Mouse (Mus musculus) gastrocnemius, postnatal 14 days (tissue): Measurements from ENCODE around the gene Col4a1. TPM values are rescaled to one million over a fixed set of nuclear protein-coding genes. Genes with fewer than 3 reads are reported as not detected.

ENCODE experiments used
- DNase-seq: peaks from one replicate; pipeline ENCODE4 v3.0.0; 2021; ENCODE audit warnings: mixed read lengths
- intact Hi-C: fragments of 180-260 bp; cut with DNase I; formaldehyde crosslinking; loops from one replicate; pipeline ENCODE4 v1.15.1; 2025; ENCODE audit warnings: low total_unique reads
- total RNA-seq, 2 experiments: library from RNA; stranded (reverse); gene quantifications; 2 replicates each; pipeline ENCODE4 v1.2.3; 2021

The Col4a1 gene
- total RNA-seq, 2 experiments from 2014 or later, result 636 to 736 TPM

DNA sequence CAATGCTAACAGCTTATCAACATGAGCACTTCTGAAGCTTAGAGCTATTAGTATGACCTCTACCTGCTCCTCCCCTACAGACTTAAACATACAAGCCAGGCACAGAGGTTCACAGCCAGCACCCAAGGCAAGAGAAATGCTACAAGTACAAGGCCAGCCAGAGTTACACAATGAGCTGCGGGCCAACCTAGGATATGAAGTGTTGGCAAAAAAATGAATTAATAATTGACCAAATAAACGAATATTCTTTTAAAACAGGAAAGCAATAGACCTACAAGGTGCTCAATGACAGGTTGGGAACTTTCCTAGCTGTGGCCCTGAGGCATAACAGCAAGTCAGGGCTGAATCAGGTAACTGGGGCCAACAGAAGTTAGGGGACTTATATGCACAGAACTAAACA lies 58.1 kb downstream of the Col4a1 start:
- intact Hi-C loops, result loop anchor here (5.0 kb wide), 1 partner anchor 138 kb away; no protein-coding TSS in a partner anchor
- DNase-seq, result no peak

- DNase-seq, result peak; percentile 79
- intact Hi-C loops, result loop anchor here (5.0 kb wide), 1 partner anchor 139 kb away; no protein-coding TSS in a partner anchor
Observed at GRCm38 (mm10) chr8:11253556-11253955, 59.1 kb downstream of the Col4a1 start.

- DNase-seq, result no peak
- intact Hi-C loops, result loop anchor here (5.0 kb wide), 1 partner anchor 139 kb away; no protein-coding TSS in a partner anchor
Observed at GRCm38 (mm10) chr8:11253041-11253440, 59.6 kb downstream of the Col4a1 start.

GRCm38 (mm10) chr8:11252235-11252774 lies 60.3 kb downstream of the Col4a1 start:
- no peak for DNase-seq

DNA sequence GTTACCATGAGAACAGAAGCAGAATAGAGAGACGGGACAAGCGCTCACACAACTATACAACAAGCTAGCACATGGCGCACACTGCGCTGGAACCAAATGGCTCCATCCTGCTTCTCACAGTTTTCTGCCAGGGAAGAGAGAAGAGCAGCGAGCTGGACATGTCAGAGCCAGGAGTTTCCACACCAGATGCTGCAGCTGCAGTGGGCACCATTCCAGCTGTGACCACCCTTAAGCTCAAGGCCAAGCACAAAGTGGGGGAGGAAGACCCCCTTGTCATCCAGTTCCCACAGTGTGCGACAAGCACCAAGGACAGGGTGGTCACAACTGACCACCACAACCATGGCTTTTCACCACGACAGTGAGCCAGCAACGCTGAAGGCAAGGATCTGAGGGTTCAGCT lies 62.5 kb downstream of the Col4a1 start:
- DNase-seq, result peak; percentile 38

More at GRCm38 (mm10) chr8:11252235-11252774, 60.3 kb downstream of the Col4a1 start:
- intact Hi-C loops, result loop anchor here (5.0 kb wide), 1 partner anchor 140 kb away; no protein-coding TSS in a partner anchor

DNA sequence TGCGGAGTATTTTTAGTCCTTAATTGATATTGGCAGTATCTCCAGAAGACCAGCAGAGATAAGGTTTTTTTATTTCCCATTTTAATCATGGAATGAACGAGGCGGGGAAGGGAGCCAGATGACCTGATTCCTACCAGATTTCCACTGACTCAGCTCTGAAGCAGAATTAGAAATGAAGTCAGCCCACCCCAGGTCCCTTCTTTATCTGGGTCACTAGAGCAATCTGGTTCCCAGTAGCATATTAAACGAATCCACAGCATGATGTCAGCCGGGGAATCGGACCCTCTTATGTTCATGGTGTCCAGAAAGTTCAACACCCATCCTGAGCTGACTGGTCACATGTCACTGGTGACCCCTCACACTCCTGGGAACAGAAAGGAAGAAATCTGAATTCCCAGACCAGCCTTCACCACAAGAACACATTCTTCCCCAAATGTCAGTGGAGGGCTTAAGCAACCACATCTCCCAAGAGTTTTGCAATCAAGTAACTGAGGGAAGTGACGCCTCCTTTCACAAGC lies 63.0 kb downstream of the Col4a1 start:
- intact Hi-C loops, result loop anchor here (5.0 to 10.0 kb wide), 2 partner anchors 143 to 235 kb away; no protein-coding TSS in a partner anchor
- DNase-seq, result peak; percentile 47

More for the DNA sequence above, 62.5 kb downstream of the Col4a1 start:
- intact Hi-C loops, result loop anchor here (5.0 kb wide), 1 partner anchor 142 kb away; no protein-coding TSS in a partner anchor

DNA sequence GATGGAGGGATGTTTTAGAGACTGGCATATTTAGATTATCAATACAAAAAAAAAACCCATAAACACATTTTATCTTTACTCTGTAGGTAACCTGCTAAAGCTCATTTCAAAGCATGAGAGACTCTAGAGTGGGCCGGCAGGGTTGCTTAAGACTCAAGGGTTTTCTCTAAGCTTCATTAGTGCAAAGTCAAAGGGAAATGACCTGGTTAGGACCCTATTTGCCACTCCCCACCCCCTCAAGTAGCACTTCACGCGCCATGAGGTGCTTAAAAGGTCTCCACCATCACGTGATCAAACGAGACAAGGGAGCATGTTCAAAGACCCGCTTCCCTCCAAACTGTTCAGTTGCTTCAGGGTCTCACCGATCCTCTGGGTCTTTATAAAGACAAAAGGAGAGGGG lies 63.9 kb downstream of the Col4a1 start:
- DNase-seq, result no peak
- intact Hi-C loops, result loop anchor here (10.0 kb wide), 1 partner anchor 236 kb away; no protein-coding TSS in a partner anchor

DNA sequence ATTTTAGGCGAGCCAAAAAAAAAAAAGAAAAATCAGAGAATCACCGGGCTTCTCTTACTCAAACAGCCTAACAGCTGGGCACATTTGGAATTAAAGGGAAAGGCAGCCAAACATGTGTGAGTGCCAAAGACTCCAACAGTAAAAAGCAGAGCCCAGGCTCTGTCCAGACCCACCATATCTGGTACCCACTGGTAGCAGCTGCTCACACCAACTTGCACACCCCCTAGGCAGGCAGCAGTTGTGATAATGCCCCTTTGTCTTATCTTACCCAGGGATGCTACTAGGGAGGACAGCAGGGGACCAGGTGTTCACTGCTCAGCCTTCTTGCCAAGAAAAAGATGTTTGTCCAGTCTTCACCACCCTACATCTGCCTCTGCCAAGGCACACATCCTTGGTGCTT lies 71.1 kb downstream of the Col4a1 start:
- DNase-seq, result no peak
- intact Hi-C loops, result loop anchor here (10.0 kb wide), 1 partner anchor 243 kb away; no protein-coding TSS in a partner anchor

DNA sequence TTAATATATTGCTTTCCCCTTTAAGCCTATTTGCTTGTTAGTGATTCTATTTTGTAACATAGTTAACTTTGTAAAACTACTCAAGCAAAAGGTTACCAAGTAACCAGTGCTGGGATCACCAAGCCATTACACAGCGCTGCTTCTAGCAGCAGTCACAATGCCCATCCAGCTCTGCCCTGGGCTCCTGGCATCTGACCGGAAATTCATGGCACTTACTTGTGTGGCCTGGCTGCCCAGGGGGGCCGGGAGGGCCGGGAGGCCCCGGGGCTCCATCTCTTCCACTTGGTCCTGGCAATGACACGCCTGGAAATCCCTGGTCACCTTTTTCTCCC lies 77.8 kb downstream of the Col4a1 start:
- no peak for DNase-seq
- intact Hi-C loops, result no loop called here

DNA sequence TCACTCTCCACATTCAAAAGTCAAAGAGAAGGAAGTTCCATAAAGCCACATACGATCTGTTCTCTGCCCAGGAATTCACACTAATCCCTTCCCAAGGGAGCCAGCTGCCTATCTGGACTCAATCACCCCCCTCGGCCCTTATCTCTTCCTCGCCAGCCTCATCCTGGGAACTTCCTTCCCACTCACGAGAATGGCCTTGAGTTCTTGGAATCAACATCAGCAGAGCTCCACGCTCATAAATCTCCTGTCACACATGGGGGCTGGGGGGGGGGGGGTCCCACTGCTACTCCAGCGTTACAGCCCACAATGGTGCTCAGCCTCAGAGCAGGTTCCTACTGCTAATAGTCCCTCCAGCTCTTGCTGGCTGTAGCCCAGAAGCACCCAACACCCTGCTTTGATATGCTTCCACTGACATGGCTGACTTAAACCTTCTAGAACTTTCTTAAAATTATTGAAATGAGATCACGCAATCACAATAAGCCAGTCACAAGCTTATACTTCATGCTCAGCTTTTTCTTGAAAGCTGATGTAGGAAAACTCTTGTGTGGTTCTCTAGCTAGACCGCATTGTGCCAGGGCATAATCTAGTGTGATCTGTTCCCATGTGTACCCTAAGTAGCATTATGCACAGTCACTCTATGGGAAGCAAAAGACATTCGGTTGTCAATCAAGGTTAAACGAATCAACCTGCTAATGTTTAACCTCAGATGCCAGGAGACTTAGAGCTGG lies 78.3 kb downstream of the Col4a1 start:
- intact Hi-C loops, result no loop called here

DNA sequence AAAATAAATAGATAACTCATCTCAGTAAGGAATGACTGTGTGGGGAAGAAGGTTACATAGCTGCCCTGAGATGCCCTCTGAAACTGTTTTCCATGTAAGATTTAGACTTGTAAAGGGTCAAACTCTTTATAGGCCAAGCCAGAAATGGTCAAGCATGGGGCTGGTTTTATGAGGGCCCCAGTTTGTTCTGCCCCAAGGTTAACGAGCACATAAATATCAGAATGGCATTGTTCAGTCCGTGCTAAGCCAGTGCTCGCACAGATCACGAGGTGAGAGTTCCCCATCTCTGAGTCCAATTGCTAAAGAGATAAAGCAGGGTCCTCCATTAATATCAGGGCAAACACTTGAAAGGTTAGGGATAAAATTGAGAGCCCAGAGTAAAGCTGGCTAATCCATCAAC lies 79.6 kb downstream of the Col4a1 start:
- DNase-seq, result no peak
- intact Hi-C loops, result no loop called here

More for the DNA sequence above, 78.3 kb downstream of the Col4a1 start:
- DNase-seq, result no peak

- intact Hi-C loops, result no loop called here
- no peak for DNase-seq
Observed at GRCm38 (mm10) chr8:11230277-11230676, 82.3 kb downstream of the Col4a1 start.

GRCm38 (mm10) chr8:11227421-11227820 lies 85.2 kb downstream of the Col4a1 start:
- no peak for DNase-seq
- intact Hi-C loops, result no loop called here

GRCm38 (mm10) chr8:11225577-11226434 lies 86.8 kb downstream of the Col4a1 start:
- DNase-seq, result no peak
- intact Hi-C loops, result no loop called here

- intact Hi-C loops, result no loop called here
- no peak for DNase-seq
Observed at GRCm38 (mm10) chr8:11224178-11224577, 88.4 kb downstream of the Col4a1 start.

DNA sequence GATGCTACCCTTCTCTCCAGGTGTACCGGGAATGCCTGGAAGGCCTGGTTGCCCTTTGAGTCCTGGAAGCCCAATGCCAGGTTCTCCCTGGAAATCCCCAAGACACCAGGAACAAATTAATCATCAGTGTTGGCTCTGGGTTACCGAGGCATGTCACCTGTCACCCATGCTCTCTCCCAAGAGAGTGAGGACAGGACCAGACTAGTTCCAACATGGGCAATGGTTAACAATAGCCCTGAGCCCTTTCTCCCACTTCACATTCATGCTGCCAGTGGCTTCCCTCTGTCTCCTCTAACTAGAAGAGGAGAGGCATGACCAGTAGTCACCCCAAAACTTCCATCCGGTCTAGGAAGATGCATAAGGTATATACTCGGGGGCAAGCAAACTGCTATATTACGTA lies 91.3 kb downstream of the Col4a1 start:
- intact Hi-C loops, result no loop called here
- no peak for DNase-seq

GRCm38 (mm10) chr8:11219282-11219681 lies 93.3 kb downstream of the Col4a1 start:
- no peak for DNase-seq
- intact Hi-C loops, result no loop called here

DNA sequence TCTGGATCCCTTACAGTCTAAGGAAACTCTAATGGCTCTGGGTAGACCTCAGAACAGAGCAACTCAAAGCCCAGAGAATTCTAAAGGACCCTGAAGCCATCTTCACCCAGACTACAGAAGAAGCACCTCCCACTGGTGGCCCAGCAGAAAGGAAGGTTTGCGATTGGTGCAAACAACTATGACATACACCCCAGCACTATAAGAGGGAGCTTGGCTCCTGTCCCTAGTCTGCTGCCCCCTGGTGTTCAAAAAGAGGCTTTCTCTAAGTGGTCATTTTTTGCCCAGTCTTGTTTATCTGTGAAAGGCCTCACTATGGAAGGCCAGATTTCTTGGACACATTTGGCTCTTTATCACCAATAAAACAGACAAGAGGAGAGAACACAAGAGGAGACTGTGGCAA lies 97.4 kb downstream of the Col4a1 start:
- DNase-seq, result peak; percentile 42
- intact Hi-C loops, result no loop called here

- DNase-seq, result no peak
- intact Hi-C loops, result no loop called here
Observed at GRCm38 (mm10) chr8:11206509-11206908, 106.1 kb downstream of the Col4a1 start.

DNA sequence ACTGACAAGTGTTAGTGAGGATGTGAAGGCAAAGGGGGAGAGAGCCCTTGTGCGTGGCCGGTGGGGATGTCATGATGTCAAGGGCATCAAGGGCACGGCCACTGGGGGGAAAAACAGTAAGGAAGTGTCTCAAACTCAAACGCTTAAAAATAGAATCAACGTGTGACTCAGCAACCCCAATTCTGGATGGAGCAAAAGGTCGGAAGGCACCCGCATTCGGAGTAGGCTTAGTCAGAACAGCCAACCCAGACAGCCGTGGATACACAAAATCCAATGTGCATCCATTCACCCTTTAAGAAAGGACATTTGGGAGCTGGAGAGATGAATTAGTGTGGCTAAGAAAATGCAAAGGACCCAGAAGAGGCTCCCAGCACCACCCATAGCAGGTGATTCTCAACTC lies 107.1 kb downstream of the Col4a1 start:
- intact Hi-C loops, result no loop called here
- DNase-seq, result no peak
